ENCODE assay signal across 8 mouse cellular contexts in genomic region chr3:32395771-32396551, GRCm38 (mm10). TPM values are rescaled to one million over a fixed set of nuclear protein-coding genes. Genes with fewer than 3 reads are reported as not detected.
DNase-seq lines count a peak whose midpoint lies in the region; ATAC-seq lines count a peak whose summit lies in the region.

No protein-coding gene starts in this region.

- H3K4me2 ChIP-seq in heart, embryonic 13.5 days, result peak overlapping the region; percentile 76
- H3K4me2 ChIP-seq in kidney, embryonic 16.5 days (replicated peaks; ENCODE audit: low read depth, low read length), result peak overlapping the region; percentile 89

- H3K9me3 ChIP-seq in heart, embryonic 13.5 days, result no peaks in the 10 kb centered on the region
- H3K9me3 ChIP-seq in kidney, embryonic 16.5 days (ENCODE audit: low read length), result no peaks in the 10 kb centered on the region

- peak overlapping the region; percentile 98 for H3K27ac ChIP-seq in heart, embryonic 13.5 days (replicated peaks)
- peak overlapping the region; percentile 99 for H3K27ac ChIP-seq in kidney, embryonic 16.5 days (ENCODE audit: low read length)

- no peaks in the 10 kb centered on the region for H3K27me3 ChIP-seq in heart, embryonic 13.5 days (replicated peaks)
- no peaks in the 10 kb centered on the region for H3K27me3 ChIP-seq in kidney, embryonic 16.5 days (ENCODE audit: insufficient read depth, low read length)

- H3K4me1 ChIP-seq in heart, embryonic 13.5 days, result peaks cover 28% of the 10 kb centered on the region
- H3K4me1 ChIP-seq in kidney, embryonic 16.5 days (ENCODE audit: insufficient read depth, low read length), result peaks cover 23% of the 10 kb centered on the region

- peak overlapping the region; percentile 82 for H3K9ac ChIP-seq in heart, embryonic 13.5 days
- H3K9ac ChIP-seq in kidney, embryonic 16.5 days (replicated peaks; ENCODE audit: low read length), result peak overlapping the region; percentile 97

- peak; percentile 37 to 40 for DNase-seq in adrenal gland, adult 18-20 months (ENCODE audit: low spot score in 2 of 2)
- no peak for DNase-seq in adrenal gland, adult 8-10 months
- DNase-seq in NIH3T3 (ENCODE audit: low read depth), result peak; percentile 70
- DNase-seq in embryo, embryonic 9.5 days (ENCODE audit: extremely low spot score), result peak; percentile 48
- DNase-seq in lung, postnatal 14 days, result peak; percentile 28
- peak; percentile 21 for DNase-seq in right cerebral cortex, postnatal 4 days

- WGBS in heart, embryonic 13.5 days, result 18% methylated on average over 23 of the region's 24 CpGs
- 17% methylated on average over 23 of the region's 24 CpGs for WGBS in kidney, embryonic 16.5 days

- H3K36me3 ChIP-seq in heart, embryonic 13.5 days, result no peaks in the 10 kb centered on the region
- no peaks in the 10 kb centered on the region for H3K36me3 ChIP-seq in kidney, embryonic 16.5 days (ENCODE audit: insufficient read depth, low read length)

- peak overlapping the region; percentile 78 for H3K4me3 ChIP-seq in heart, embryonic 13.5 days
- peak overlapping the region; percentile 64 for H3K4me3 ChIP-seq in kidney, embryonic 16.5 days (ENCODE audit: low read length)

- no peak for ATAC-seq in heart, embryonic 13.5 days (ENCODE audit: extremely low read depth, insufficient number of reproducible peaks, low FRiP score, low TSS enrichment)
- 0 out of 2 replicates have a peak, but pooled peaks have one; percentile 0 for ATAC-seq in kidney, embryonic 16.5 days (ENCODE audit: low FRiP score, low TSS enrichment)

RNA-seq across cellular contexts. Expression of gene Pik3ca, which starts 1.5 kb away (rescaled TPM):
- total RNA-seq in adrenal gland, adult 18-20 months (2021), result 10 to 100 TPM; 42.3 to 59.5 TPM
- total RNA-seq in adrenal gland, adult 8-10 months (2022), result 10 to 100 TPM; 52.6 to 61.4 (median 57.4) TPM
- 5.2 and 7.4 TPM in 2 replicates for polyA plus RNA-seq in heart, embryonic 13.5 days (2015; fragmentation: Nextera tagmentation; extraction: Ambion mirVana)
- polyA plus RNA-seq in kidney, embryonic 16.5 days (2015; fragmentation: Nextera tagmentation; extraction: Ambion mirVana), result 10.0 and 10.5 TPM in 2 replicates

RNA-seq across cellular contexts. Expression of gene Zmat3, which starts 30.1 kb away (rescaled TPM):
- 10 to 100 TPM; 22.2 to 24.0 TPM for total RNA-seq in adrenal gland, adult 18-20 months (2021)
- total RNA-seq in adrenal gland, adult 8-10 months (2022), result 10 to 100 TPM; 25.1 to 39.5 (median 33.3) TPM
- 3.3 and 3.9 TPM in 2 replicates for polyA plus RNA-seq in heart, embryonic 13.5 days (2015; fragmentation: Nextera tagmentation; extraction: Ambion mirVana)
- polyA plus RNA-seq in kidney, embryonic 16.5 days (2015; fragmentation: Nextera tagmentation; extraction: Ambion mirVana), result 3.6 and 4.2 TPM in 2 replicates
